Mouse (Mus musculus): ENCODE measurements around the gene Lpar1.
A peak's percentile ranks its signal among the peaks of the same experiment; 100 is the strongest.

Gene Lpar1

DNA sequence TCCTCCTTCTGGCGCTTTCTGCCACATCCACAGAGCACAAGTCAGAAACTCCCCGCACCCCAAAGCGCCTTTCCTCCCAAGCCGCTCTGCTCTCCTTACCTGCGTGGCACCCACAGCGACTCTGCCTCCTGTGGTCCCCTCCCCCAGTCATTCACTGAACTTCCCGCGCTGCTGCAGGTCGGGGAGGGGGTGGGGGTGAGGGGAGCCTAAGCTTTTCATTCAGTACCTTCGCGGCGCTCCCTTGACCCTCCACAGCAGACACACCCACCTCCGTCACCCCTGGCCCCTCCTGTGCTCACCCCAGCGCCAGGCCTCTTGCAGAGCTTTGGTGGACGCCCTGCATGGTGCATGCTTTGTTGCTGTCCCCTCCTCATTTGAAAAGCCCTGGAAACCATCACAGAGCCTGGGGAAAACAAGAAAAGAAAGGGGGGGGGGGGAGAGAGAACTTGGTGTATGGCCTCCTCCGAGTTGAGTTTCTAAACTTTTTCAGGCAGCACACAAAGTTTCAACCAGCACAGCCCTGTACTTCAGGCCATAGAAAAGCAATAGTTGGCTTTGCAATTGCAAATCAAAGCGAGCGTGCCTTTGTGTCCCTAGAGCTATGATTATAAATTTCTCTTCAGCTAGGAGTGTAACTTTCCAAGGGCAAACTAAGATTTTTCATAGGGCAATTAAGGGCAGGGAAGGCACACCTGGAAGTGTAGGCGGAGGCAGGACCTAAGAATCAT lies at the start of gene Lpar1:
Gene Lpar1 (minus strand): TSS at position 268 of the 728 bp plus-strand sequence.
- DNase-seq (ENCODE audit: low spot score in 2 of 2): no peak

GRCm38 (mm10) chr4:58585942-58586341 lies 32.2 kb upstream of the Lpar1 start:
- no peak for DNase-seq (ENCODE audit: low spot score in 2 of 2)

DNA sequence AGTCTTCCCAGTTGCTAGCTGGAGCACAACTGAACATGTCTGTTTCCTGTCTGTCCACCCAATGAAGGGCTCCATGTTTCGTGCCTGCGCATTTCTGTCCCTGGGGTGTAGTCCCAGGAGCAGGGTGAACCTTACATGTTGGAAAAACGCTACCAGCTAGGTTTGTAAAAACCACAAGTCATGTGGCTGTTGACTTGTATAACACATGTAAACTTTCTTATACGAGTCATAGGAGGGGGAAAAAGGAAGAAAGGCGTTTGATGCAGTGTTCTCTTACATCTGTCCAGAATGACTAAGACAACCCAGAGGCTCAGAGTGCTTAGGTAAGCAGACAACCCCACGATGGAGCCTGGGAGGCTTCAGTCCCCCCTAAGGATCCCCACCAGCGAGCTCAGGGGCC lies 27.5 kb upstream of the Lpar1 start:
- DNase-seq (ENCODE audit: low spot score in 2 of 2): no peak

DNA sequence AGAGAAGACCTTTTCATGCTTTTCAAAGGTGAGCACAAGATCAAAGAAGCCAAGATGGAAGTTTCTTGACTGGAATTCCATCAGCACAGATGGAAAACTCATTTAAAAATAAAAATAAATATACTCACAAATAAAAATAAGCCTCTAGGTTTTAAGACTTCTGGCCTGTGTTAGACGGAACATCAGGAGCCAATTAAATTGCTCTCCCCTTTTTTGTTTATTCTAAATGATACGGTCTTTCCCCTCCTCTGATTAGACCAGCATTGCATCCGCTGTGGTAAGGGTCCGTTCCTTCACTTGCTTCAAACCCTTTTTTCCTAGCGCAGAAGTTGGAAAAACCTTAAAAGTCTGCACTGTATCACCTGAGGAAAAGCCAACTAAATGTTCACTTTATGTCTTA lies 26.8 kb upstream of the Lpar1 start:
- no peak for DNase-seq (ENCODE audit: low spot score in 2 of 2)

DNA sequence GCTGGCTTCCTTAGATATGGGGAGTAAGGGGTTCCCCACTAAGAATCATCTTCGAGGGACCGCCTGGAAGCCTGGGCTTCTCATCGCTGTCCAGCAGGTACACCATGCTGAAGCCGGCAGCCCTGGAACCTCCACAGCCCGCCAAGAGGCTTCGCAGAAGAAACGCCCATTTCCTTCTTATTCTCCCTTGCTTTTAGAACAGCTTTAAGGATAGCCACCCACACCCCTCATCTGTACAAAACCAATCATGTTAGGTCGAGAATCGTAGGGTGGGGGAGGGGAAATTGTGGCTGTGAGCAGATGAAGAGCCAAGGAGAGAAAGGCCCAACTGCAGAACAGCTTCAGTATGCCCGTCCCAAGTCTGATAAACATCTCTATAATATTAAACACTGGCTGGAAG lies 26.4 kb upstream of the Lpar1 start:
- no peak for DNase-seq (ENCODE audit: low spot score in 2 of 2)

DNA sequence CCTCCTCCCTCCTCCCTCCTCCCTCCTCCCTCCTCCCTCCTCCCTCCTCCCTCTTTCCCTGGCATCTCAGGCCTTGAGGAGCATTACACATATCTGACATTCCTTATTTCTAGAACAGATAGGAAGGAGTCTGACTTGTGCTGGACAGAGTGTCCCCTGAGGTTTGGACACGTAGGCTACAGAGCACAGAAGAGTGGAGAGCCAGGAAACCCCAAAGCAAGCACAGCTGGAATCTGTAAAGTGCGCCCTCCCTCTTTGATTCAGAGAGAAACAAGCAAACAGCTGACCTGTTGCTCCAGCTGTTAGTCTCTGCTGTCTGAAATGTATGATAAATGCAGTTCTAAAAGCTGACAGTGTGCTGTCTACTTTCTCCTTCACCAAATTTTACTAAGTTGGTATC lies 24.8 kb upstream of the Lpar1 start:
- DNase-seq (ENCODE audit: low spot score in 2 of 2): no peak

DNA sequence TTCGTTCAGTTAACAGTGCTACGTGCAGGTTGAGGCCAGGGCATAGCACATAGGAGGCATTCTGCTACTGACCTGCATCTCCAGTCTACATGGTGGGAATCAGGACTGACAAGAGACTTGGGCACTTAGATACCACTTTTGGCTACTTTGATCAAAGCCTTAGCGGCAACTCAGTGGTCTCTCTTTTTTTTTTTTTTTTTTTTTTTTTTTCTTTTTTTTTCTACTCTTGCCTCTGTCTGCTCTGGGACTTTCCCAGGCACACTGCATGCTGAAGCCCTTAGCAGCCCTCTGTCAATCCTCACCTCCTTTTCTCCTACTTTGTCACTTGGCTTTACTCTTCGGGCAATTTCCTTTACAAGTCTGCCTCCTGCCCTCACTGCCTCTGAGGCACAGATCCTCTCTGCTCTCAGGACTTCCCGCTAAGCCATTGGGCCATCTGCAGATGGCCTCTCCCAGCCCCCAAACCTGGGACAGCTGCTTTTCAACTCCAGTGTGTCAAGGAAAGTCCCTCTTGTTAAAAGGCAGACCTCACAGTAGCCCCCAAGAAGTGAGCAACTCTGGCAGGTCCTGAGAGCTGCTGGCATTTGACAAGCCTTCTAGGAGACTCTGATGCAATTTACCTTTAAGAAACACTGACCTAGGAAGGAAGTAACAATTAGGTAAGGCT lies 23.8 kb upstream of the Lpar1 start:
- no peak for DNase-seq (ENCODE audit: low spot score in 2 of 2)

GRCm38 (mm10) chr4:58575831-58576230 lies 22.1 kb upstream of the Lpar1 start:
- DNase-seq (ENCODE audit: low spot score in 2 of 2): no peak

DNA sequence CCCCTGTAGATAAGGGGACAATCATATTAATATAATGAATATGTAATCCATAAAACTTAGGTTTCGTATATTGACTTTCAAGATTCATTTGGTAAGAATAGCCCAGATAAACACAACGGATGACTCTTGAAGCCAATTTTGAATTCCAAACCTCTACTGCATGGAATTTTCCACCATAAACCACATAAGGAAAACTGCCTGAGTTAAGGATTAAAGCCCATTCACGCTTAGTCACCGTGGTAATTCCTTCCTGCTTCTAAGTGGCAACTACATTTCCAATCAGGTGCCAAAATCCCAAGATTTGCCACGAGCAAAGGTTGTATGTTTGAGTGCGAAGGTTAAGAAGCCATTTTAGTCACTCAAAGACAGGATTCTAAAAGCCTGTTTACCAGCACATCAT lies 20.3 kb upstream of the Lpar1 start:
- DNase-seq (ENCODE audit: low spot score in 2 of 2): no peak

GRCm38 (mm10) chr4:58572446-58572845 lies 18.7 kb upstream of the Lpar1 start:
- DNase-seq (ENCODE audit: low spot score in 2 of 2): no peak

GRCm38 (mm10) chr4:58571661-58572060 lies 18.0 kb upstream of the Lpar1 start:
- no peak for DNase-seq (ENCODE audit: low spot score in 2 of 2)

- no peak for DNase-seq (ENCODE audit: low spot score in 2 of 2)
These were observed 17.5 kb upstream of the Lpar1 start for GRCm38 (mm10) chr4:58571232-58571631.

DNA sequence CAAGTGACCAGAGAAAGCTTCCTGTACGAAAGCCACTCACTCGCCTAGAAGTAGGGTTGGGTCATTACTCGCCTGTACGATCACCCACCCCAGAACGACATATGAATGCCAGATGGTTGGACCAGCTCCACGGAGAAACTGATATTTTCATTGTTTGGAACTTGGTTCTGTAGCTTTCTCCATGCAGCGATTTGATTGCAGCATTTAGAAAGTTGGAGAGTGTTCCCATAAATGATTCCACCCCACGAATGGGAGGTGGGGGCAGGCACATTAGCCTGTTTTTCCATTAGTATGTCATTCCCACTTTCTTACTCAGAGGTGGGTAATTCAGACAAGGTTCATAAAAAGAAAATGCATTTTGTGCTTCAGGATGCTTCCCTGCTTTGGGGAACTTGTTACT lies 14.8 kb upstream of the Lpar1 start:
- no peak for DNase-seq (ENCODE audit: low spot score in 2 of 2)

- no peak for DNase-seq (ENCODE audit: low spot score in 2 of 2)
These were observed 9.1 kb upstream of the Lpar1 start for GRCm38 (mm10) chr4:58562776-58563175.

DNA sequence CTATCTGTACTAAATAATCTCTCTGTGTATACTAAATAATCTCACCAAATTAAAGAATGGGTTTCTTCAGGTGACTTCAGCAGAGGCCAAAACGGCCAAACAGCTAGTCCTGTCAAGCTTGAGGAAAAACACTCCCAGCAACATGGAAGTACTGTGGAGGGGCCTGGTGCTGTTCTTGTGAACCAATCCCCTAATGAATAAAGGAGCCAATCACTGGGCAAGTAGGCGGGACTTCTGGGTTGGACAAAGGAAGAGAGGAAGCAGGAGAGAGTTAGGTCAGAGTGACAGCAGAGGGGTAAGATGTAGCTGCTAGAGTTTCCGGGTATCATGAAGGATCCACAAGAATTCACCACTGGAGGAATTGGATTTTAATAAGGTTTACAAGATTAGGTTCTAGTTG lies 3.3 kb upstream of the Lpar1 start:
- DNase-seq (ENCODE audit: low spot score in 2 of 2): no peak

DNA sequence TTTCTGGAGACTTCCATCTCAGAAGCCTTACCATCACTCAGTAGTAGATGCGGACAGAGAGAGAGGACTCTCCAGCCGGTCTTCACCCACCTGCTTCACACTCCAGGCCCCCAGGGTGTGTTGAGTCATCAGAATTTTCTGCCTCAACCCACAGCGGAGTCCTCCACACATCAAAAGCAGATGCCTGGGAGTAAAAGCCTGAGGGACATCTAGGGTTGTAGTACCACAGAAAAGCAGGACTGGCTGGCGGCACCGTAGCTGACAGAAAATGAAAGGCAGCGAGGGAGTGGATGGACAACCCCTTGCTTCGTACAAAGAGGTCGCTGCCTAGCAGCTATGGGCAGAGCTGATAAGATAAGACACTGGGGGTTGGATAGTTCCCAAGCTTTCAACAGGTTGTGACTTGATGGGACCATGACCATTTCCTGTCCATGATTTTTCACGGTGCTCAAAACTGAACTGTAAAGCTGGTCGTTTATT lies 701 bp upstream of the Lpar1 start:
- DNase-seq (ENCODE audit: low spot score in 2 of 2): no peak

GRCm38 (mm10) chr4:58552731-58553630 lies 717 bp downstream of the Lpar1 start:
- peak; percentile 8 to 29 for DNase-seq (ENCODE audit: low spot score in 2 of 2)

GRCm38 (mm10) chr4:58552229-58552628 lies 1.5 kb downstream of the Lpar1 start:
- DNase-seq (ENCODE audit: low spot score in 2 of 2): no peak

DNA sequence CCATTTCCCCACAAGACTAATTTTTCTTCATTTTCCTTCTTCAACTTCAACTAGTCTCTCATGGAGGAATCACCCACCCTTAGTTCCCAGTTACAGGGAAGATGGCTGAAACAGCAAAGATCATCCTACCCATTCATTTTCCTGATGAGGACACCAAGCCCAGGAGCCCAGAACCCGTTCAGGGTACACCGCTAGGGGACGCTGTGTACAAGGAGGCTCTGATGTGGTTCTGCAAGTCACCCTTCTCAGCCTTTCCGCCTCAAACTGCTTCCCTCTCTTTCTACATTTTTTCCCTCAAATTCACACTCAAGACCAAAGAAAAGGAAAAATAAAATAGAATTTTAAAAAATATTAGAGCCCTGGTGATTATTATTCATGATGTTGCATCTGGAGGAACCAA lies 1.9 kb downstream of the Lpar1 start:
- DNase-seq (ENCODE audit: low spot score in 2 of 2): peak; percentile 24 to 45

GRCm38 (mm10) chr4:58547725-58548124 lies 6.0 kb downstream of the Lpar1 start:
- no peak for DNase-seq (ENCODE audit: low spot score in 2 of 2)

GRCm38 (mm10) chr4:58547273-58547565 lies 6.5 kb downstream of the Lpar1 start:
- no peak for DNase-seq (ENCODE audit: low spot score in 2 of 2)

GRCm38 (mm10) chr4:58546441-58547272 lies 7.0 kb downstream of the Lpar1 start:
- no peak for DNase-seq (ENCODE audit: low spot score in 2 of 2)

Measured in spleen, postnatal 14 days (tissue).